Comparison of ENCODE assay signal across 23 mouse cellular contexts in the genomic region with DNA sequence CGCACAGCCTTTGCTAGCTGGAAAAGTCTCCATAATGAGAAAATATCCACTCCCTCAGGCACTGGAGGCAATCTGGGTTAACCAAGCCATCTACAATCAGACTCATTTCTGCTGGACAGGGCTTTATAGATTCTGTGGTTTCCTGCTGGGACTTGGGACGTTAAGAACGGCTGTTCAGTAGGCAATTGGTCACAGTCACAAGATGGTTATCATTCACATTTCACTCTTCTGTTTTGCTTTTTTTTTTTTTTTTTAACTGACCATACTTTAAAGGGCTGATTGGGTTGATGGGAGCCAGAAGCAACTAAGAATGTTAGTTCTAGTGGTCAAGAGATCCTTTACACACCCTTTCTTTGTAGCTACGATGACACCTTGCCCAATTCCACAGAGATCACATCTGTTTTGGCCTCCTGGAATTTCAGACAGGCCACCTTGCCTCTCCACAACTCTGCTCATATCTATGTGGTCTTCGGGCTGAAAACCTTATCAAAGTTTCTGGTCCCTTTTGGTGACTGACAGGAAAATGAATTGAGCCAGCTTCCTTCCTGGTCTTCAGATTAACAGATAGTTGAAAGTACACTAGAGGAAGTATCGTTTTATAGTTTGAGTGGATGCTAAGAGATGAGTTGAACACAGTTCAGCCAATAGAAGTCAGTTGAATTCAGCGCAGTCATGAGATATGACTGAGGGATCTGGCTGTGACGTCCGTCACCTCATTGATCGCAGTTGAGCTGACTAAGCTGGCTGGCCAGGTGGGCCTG. TPM values are rescaled to one million over a fixed set of nuclear protein-coding genes. Genes with fewer than 3 reads are reported as not detected.
DNase-seq lines count a peak whose midpoint lies in the region; ATAC-seq lines count a peak whose summit lies in the region.
"Had no signal": no experiment of that assay in that cellular context is flagged by ENCODE, and none has a peak within 500 bp of the region (broad histone marks: within the 10 kb centered on the region; RNA-seq: fewer than 3 reads in every experiment).

No protein-coding gene starts in this region.

- peak; percentile 49 for DNase-seq in retina, postnatal 1 day
- no peak for DNase-seq in retina, embryonic 14.5 days (ENCODE audit: low spot score)
- DNase-seq in MN1 (ENCODE audit: low spot score) = peak; percentile 38
- no peak for DNase-seq in right cerebral cortex, postnatal 36 days (ENCODE audit: low spot score in 2 of 2)
- DNase-seq in testis, postnatal 10 days (ENCODE audit: low spot score) = no peak
- DNase-seq: adrenal gland, adult 2 months; adrenal gland, postnatal 14 days; B cell, adult 2 months; cerebellum, adult 11 months; cerebellum, adult 2 months; cerebellum, adult 9-11 months; cerebellum, postnatal 25 days; embryo, embryonic 11 days; gastrocnemius, postnatal 10 days; gastrocnemius, postnatal 36 days; heart, adult 2 months; heart, postnatal 14 days; heart, postnatal 4 days had no signal

- 0 out of 2 replicates have a peak, but pooled peaks have one; percentile 5 for ATAC-seq in megakaryocyte progenitor cell, adult 5-6 weeks (replicated peaks; ENCODE audit: poor library complexity)
- ATAC-seq: CD4-positive, CD25-positive, alpha-beta regulatory T cell, adult 4 months; forebrain, embryonic 15.5 days; hindbrain, postnatal 0 days; inflammation-experienced regulatory T-cells, adult 6 months had no signal

RNA-seq across cellular contexts. Expression of gene Plxnc1, which starts 3.5 kb away (rescaled TPM):
- 15.6 and 28.8 TPM in 2 replicates for total RNA-seq in megakaryocyte progenitor cell, adult 5-6 weeks (2015)
- total RNA-seq in megakaryocyte progenitor cell, adult 5-6 weeks (2017) = 10.6 and 16.6 TPM in 2 replicates

Comparison
In these comparisons a context has a peak if more than half of its experiments do, and no peak if none do; other contexts are left out.
1. DNase-seq: peak in retina, postnatal 1 day (single experiment) and MN1 (single experiment); none in retina, embryonic 14.5 days (single experiment), right cerebral cortex, postnatal 36 days (0 of 2) and testis, postnatal 10 days (single experiment).